Mouse (Mus musculus): ENCODE results near the gene Aspm.

DNA sequence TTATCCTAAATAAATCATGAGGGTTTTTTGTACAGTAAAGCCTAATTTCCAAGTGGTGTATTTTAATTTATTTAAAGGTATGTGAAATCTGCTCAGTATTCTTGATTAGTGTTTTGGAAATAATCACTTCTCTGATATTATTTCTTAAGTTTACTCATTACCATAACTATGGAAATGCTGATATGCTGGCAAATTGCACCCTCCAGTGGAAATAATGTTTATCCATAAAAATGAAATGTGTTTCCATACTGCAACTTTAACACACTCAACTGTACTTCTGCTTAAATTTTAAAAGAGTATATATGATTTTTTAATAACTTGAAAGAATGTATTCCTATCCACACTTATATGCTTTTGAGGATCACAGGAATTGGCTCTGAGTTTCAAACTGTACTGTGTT, 48.8 kb upstream of the Aspm start:
- TF ChIP-seq POLR2A (IDR thresholded peaks at IDR 0.05; ENCODE audit: extremely low read depth, insufficient read depth, low read length), result no peak
- no peak for TF ChIP-seq CTCF (IDR thresholded peaks at IDR 0.05; ENCODE audit: low read depth, low read length)
